Mouse (Mus musculus) CH12.LX (cell line): ENCODE data around the gene Cipc.

Experiments used
- CHD2 ChIP-seq: IDR thresholded peaks from 2 replicates; pipeline ENCODE4 v1.6.1; 2011; ENCODE audit warnings: low read length, improper control_type of control experiment
- CTCF ChIP-seq, 2 experiments: IDR thresholded peaks in 1 of 2; conservative IDR thresholded peaks in 1 of 2; 2 replicates each; pipeline ENCODE4 v1.5.1; 2011 to 2012; ENCODE audit warnings: low read depth in 2 of 2, low read length in 2 of 2, improper control_type of control experiment in 1 of 2, inconsistent platforms in 1 of 2, mild to moderate bottlenecking in 1 of 2, moderate library complexity in 1 of 2
- EP300 ChIP-seq: IDR thresholded peaks from 2 replicates; pipeline ENCODE4 v1.6.1; 2011; ENCODE audit warnings: low read length, improper control_type of control experiment
- GABPA ChIP-seq: IDR thresholded peaks from 2 replicates; pipeline ENCODE4 v1.6.1; 2012; ENCODE audit warnings: low read depth, low read length, improper control_type of control experiment, inconsistent platforms; ENCODE audit not compliant: insufficient replicate concordance
- MAFK ChIP-seq: IDR thresholded peaks from 2 replicates; pipeline ENCODE4 v1.6.1; 2011; ENCODE audit warnings: low read length, improper control_type of control experiment; ENCODE audit not compliant: insufficient replicate concordance
- MYC ChIP-seq: IDR thresholded peaks from 2 replicates; pipeline ENCODE4 v1.6.1; 2011; ENCODE audit warnings: low read depth, mild to moderate bottlenecking, improper control_type of control experiment, low read length
- NRF1 ChIP-seq: IDR thresholded peaks from 2 replicates; pipeline ENCODE4 v1.6.1; 2014; ENCODE audit warnings: low read depth, mild to moderate bottlenecking, inconsistent platforms, low read length, improper control_type of control experiment, moderate library complexity
- POLR2A ChIP-seq: IDR thresholded peaks from 2 replicates; pipeline ENCODE4 v1.6.1; 2011; ENCODE audit warnings: low read depth, mild to moderate bottlenecking, improper control_type of control experiment, low read length
- SIN3A ChIP-seq: IDR thresholded peaks from 2 replicates; pipeline ENCODE4 v1.6.1; 2012; ENCODE audit warnings: low read length, improper control_type of control experiment, inconsistent platforms
- ZC3H11A ChIP-seq: IDR thresholded peaks from 2 replicates; pipeline ENCODE4 v1.6.1; 2012; ENCODE audit warnings: low read depth, mild to moderate bottlenecking, inconsistent platforms, low read length, improper control_type of control experiment
- ZMIZ1 ChIP-seq: IDR thresholded peaks from 2 replicates; pipeline ENCODE4 v1.6.1; 2012; ENCODE audit warnings: low read depth, mild to moderate bottlenecking, inconsistent platforms, low read length, improper control_type of control experiment

DNA sequence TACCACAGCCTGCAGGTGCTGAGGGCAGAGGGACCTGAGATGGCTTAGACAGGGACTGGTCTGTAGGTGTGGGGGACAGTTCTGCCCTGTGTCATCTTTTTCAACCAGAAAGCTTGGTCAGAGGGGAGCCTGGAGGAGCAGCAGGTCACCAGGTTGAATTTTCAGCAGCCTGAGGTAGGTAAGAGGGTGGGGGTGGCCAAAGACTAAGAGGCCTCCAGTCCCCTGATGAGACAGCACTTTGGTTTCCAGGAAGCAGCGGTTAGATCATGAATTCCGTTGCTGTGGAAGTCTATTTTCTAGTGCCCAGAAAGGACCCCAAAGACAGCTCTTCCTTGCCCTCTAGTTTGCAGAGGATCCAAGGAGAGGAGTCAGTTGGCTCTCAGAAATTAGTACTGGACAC, 32.5 kb upstream of the Cipc start:
- no peak for TF ChIP-seq ZC3H11A
- TF ChIP-seq GABPA, result no peak
- TF ChIP-seq SIN3A, result no peak
- no peak for TF ChIP-seq ZMIZ1
- TF ChIP-seq CTCF (conservative IDR thresholded peaks at IDR 0.05 in 1 of 2, IDR thresholded peaks at IDR 0.05 in 1 of 2; ENCODE audit: low read depth in 2 of 2, low read length in 2 of 2), result no peak
- no peak for TF ChIP-seq NRF1
- TF ChIP-seq MAFK, result no peak
- TF ChIP-seq CHD2, result no peak
- no peak for TF ChIP-seq POLR2A
- TF ChIP-seq MYC, result no peak
- no peak for TF ChIP-seq EP300
